Mouse (Mus musculus): Measurements from ENCODE around the gene Epgn. TPM values are rescaled to one million over a fixed set of nuclear protein-coding genes. Genes with fewer than 3 reads are reported as not detected.

The Epgn gene
- polyA plus RNA-seq, 1 experiment from 2014 or later = 0.15 TPM

DNA sequence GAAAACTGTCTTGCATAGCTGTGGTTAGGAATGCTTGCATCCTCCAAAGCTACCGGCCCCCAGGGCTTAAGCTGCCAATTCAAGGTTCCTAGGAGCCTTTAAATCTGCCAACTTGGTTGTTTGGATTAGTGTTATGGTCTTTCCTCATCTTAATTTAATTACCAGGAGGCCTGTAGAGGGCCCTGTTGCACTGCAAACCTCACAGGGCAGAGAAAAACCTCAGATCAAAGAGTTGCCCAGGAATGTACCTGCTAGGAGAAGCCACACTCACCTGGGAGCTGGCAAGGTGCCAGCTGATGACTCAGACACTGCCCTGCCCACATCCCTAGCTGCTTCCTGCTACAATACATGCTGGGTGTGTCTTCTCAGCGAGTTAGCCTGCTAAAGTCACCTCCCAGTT lies 11.3 kb downstream of the Epgn start:
- no peaks in the 10 kb centered on the region for H3K27me3 ChIP-seq
- WGBS = 22% methylated on average over 2 of the region's 2 CpGs

GRCm38 (mm10) chr5:91038963-91039362 lies 11.7 kb downstream of the Epgn start:
- H3K36me3 ChIP-seq (replicated peaks) = no peaks in the 10 kb centered on the region
- no peak overlapping the region for H3K4me2 ChIP-seq
- no peak overlapping the region for H3K4me3 ChIP-seq (replicated peaks)
- no peaks in the 10 kb centered on the region for H3K9me3 ChIP-seq
- H3K4me1 ChIP-seq = no peaks in the 10 kb centered on the region
- no peak overlapping the region for H3K27ac ChIP-seq
- no peak overlapping the region for H3K9ac ChIP-seq
- WGBS = 77% methylated on average over 2 of the region's 2 CpGs
- no peak for ATAC-seq (ENCODE audit: low FRiP score)
- no peaks in the 10 kb centered on the region for H3K27me3 ChIP-seq

More for the DNA sequence above, 11.3 kb downstream of the Epgn start:
- ATAC-seq (ENCODE audit: low FRiP score) = no peak
- no peak overlapping the region for H3K9ac ChIP-seq
- H3K9me3 ChIP-seq = no peaks in the 10 kb centered on the region
- no peak overlapping the region for H3K27ac ChIP-seq
- no peak overlapping the region for H3K4me3 ChIP-seq (replicated peaks)
- no peak overlapping the region for H3K4me2 ChIP-seq
- H3K36me3 ChIP-seq (replicated peaks) = no peaks in the 10 kb centered on the region
- no peaks in the 10 kb centered on the region for H3K4me1 ChIP-seq

GRCm38 (mm10) chr5:91047987-91048386 lies 20.7 kb downstream of the Epgn start:
- Histone ChIP-seq H3K9ac (no peak overlapping the region), H3K4me2 (no peak overlapping the region), H3K4me3 (replicated peaks) (no peak overlapping the region), H3K4me1 (no peaks in the 10 kb centered on the region), H3K9me3 (no peaks in the 10 kb centered on the region), H3K27me3 (no peaks in the 10 kb centered on the region), H3K27ac (no peak overlapping the region), H3K36me3 (replicated peaks) (no peaks in the 10 kb centered on the region)
- no peak for ATAC-seq (ENCODE audit: low FRiP score)
- 83% methylated on average over 6 of the region's 6 CpGs for WGBS

- no peak for ATAC-seq (ENCODE audit: low FRiP score)
Measured at GRCm38 (mm10) chr5:91048397-91048796, 21.1 kb downstream of the Epgn start.

GRCm38 (mm10) chr5:91072340-91072739 lies 45.1 kb downstream of the Epgn start:
- Histone ChIP-seq H3K27me3 (peaks cover 27% of the 10 kb centered on the region), H3K4me3 (replicated peaks) (no peak overlapping the region), H3K9me3 (no peaks in the 10 kb centered on the region), H3K4me2 (no peak overlapping the region), H3K27ac (no peak overlapping the region), H3K4me1 (peaks cover 8% of the 10 kb centered on the region; the same call in 1 of the 2 replicates), H3K36me3 (replicated peaks) (no peaks in the 10 kb centered on the region), H3K9ac (no peak overlapping the region)
- no peak for ATAC-seq (ENCODE audit: low FRiP score)
- 80% methylated on average over 4 of the region's 4 CpGs for WGBS

More at GRCm38 (mm10) chr5:91048397-91048796, 21.1 kb downstream of the Epgn start:
- WGBS = 82% methylated on average over 8 of the region's 8 CpGs
- H3K27me3 ChIP-seq = no peaks in the 10 kb centered on the region
- no peak overlapping the region for H3K9ac ChIP-seq
- H3K4me3 ChIP-seq (replicated peaks) = no peak overlapping the region
- no peak overlapping the region for H3K4me2 ChIP-seq
- no peaks in the 10 kb centered on the region for H3K36me3 ChIP-seq (replicated peaks)
- no peaks in the 10 kb centered on the region for H3K9me3 ChIP-seq
- no peak overlapping the region for H3K27ac ChIP-seq
- H3K4me1 ChIP-seq = no peaks in the 10 kb centered on the region

DNA sequence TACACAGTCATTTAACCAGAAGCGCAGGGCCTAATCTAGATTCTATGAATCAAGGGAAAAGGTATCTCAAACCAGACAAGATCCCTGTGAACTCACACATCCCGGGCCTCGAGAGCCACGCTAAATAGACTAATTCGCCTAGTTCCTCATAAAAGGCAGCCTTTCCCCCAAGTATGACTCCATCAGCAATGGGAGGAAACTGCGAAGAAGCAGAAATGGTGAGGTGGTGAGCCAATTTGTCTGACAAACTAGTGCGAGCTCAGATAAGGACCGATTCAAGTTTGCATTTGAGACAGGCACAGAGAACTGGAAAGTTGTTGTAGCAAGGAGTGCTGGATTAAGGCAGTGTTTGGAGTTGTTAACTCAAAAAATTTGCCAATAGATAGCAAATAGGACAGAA lies 46.4 kb downstream of the Epgn start:
- Histone ChIP-seq H3K4me2 (no peak overlapping the region), H3K27ac (no peak overlapping the region), H3K4me3 (replicated peaks) (no peak overlapping the region), H3K36me3 (replicated peaks) (no peaks in the 10 kb centered on the region), H3K27me3 (peaks cover 27% of the 10 kb centered on the region), H3K9me3 (no peaks in the 10 kb centered on the region), H3K9ac (no peak overlapping the region), H3K4me1 (peaks cover 8% of the 10 kb centered on the region; the same call in 1 of the 2 replicates)
- no peak for ATAC-seq (ENCODE audit: low FRiP score)
- 86% methylated on average over 8 of the region's 8 CpGs for WGBS

- no peaks in the 10 kb centered on the region for H3K9me3 ChIP-seq
- H3K27me3 ChIP-seq = peaks cover 27% of the 10 kb centered on the region
- no peaks in the 10 kb centered on the region for H3K36me3 ChIP-seq (replicated peaks)
- peaks cover 8% of the 10 kb centered on the region; the same call in 1 of the 2 replicates for H3K4me1 ChIP-seq
- H3K4me3 ChIP-seq (replicated peaks) = peak overlapping the region; percentile 37
- no peak overlapping the region for H3K27ac ChIP-seq
- WGBS = 36% methylated on average over 8 of the region's 8 CpGs
- peak overlapping the region; percentile 42; the same call in 1 of the 2 replicates for H3K9ac ChIP-seq
- ATAC-seq (ENCODE audit: low FRiP score) = no peak; the same call in 1 of the 2 replicates
- H3K4me2 ChIP-seq = peak overlapping the region; percentile 69
Measured at GRCm38 (mm10) chr5:91074026-91074425, 46.8 kb downstream of the Epgn start.

GRCm38 (mm10) chr5:91074450-91074950 lies 47.2 kb downstream of the Epgn start, which contains the start of gene Ereg:
Gene Ereg, plus strand, starts transcription at chr5:91074622.
- H3K27ac ChIP-seq = no peak within 1 kb of the TSS
- under 1% methylated on average over 25 of the region's 25 CpGs for WGBS

GRCm38 (mm10) chr5:91075021-91075420 lies 47.8 kb downstream of the Epgn start:
- Histone ChIP-seq H3K4me1 (peaks cover 8% of the 10 kb centered on the region; the same call in 1 of the 2 replicates), H3K4me2 (peak overlapping the region; percentile 69), H3K9me3 (no peaks in the 10 kb centered on the region), H3K9ac (no peak overlapping the region), H3K27ac (no peak overlapping the region), H3K27me3 (peaks cover 27% of the 10 kb centered on the region), H3K36me3 (replicated peaks) (no peaks in the 10 kb centered on the region), H3K4me3 (replicated peaks) (no peak overlapping the region)
- 44% methylated on average over 1 of the region's 1 CpGs for WGBS
- no peak for ATAC-seq (ENCODE audit: low FRiP score)

More at GRCm38 (mm10) chr5:91074450-91074950, 47.2 kb downstream of the Epgn start, which contains the start of gene Ereg:
- Histone ChIP-seq H3K9ac (peak within 1 kb of the TSS; percentile 42), H3K4me1 (peaks cover 8% of the 10 kb centered on the region; the same call in 1 of the 2 replicates), H3K4me3 (replicated peaks) (peak within 1 kb of the TSS; percentile 37), H3K36me3 (replicated peaks) (no peaks in the 10 kb centered on the region), H3K4me2 (peak within 1 kb of the TSS; percentile 69), H3K9me3 (no peaks in the 10 kb centered on the region), H3K27me3 (peaks cover 27% of the 10 kb centered on the region)
- peak; percentile 65; the same call in 1 of the 2 replicates for ATAC-seq (ENCODE audit: low FRiP score)

- H3K36me3 ChIP-seq (replicated peaks) = no peaks in the 10 kb centered on the region
- 86% methylated on average over 5 of the region's 5 CpGs for WGBS
- no peak overlapping the region for H3K27ac ChIP-seq
- H3K27me3 ChIP-seq = no peaks in the 10 kb centered on the region
- no peak for ATAC-seq (ENCODE audit: low FRiP score)
- no peak overlapping the region for H3K4me2 ChIP-seq
- H3K9ac ChIP-seq = no peak overlapping the region
- no peaks in the 10 kb centered on the region for H3K4me1 ChIP-seq
- H3K4me3 ChIP-seq (replicated peaks) = no peak overlapping the region
- H3K9me3 ChIP-seq = no peaks in the 10 kb centered on the region
Measured at GRCm38 (mm10) chr5:91083016-91083415, 55.8 kb downstream of the Epgn start.

Other genes with a start within 250 kb of the Epgn start
- not detected in 2 replicates for gene Cxcl3, start 241.4 kb upstream of the Epgn start, polyA plus RNA-seq (2016; fragmentation: Nextera tagmentation; extraction: Ambion mirVana)
- gene Cxcl15, start 232.9 kb upstream of the Epgn start, polyA plus RNA-seq (2016; fragmentation: Nextera tagmentation; extraction: Ambion mirVana) = not detected in 2 replicates
- gene Cxcl1, start 136.2 kb upstream of the Epgn start, polyA plus RNA-seq (2016; fragmentation: Nextera tagmentation; extraction: Ambion mirVana) = not detected in 2 replicates
- not detected in 2 replicates for gene Cxcl2, start 123.6 kb upstream of the Epgn start, polyA plus RNA-seq (2016; fragmentation: Nextera tagmentation; extraction: Ambion mirVana)
- 96.0 and 100 TPM in 2 replicates for gene Mthfd2l, start 96.3 kb upstream of the Epgn start, polyA plus RNA-seq (2016; fragmentation: Nextera tagmentation; extraction: Ambion mirVana)
- gene Ereg, start 47.2 kb downstream of the Epgn start, polyA plus RNA-seq (2016; fragmentation: Nextera tagmentation; extraction: Ambion mirVana) = not detected in 2 replicates
- gene Areg, start 112.1 kb downstream of the Epgn start, polyA plus RNA-seq (2016; fragmentation: Nextera tagmentation; extraction: Ambion mirVana) = not detected in 2 replicates

Data from forebrain, embryonic 12.5 days (tissue).